Mouse (Mus musculus): ENCODE data around the gene Fam178b. TPM values are rescaled to one million over a fixed set of nuclear protein-coding genes. Genes with fewer than 3 reads are reported as not detected.

Fam178b gene
- 0.74 and 1.1 TPM in 2 replicates for polyA plus RNA-seq (2014; fragmentation: Nextera tagmentation; extraction: Ambion mirVana)

GRCm38 (mm10) chr1:36682620-36683355 lies at the start of gene Fam178b:
Gene Fam178b (minus strand): TSS chr1:36683183.
- ATAC-seq (ENCODE audit: insufficient number of reproducible peaks, insufficient read depth, low FRiP score, low read depth), result no peak
- no peaks in the 10 kb centered on the region for H3K27me3 ChIP-seq (ENCODE audit: control insufficient read depth, insufficient read depth, low read length)
- H3K9ac ChIP-seq (replicated peaks; ENCODE audit: low read depth, low read length), result no peak within 1 kb of the TSS
- 92% methylated on average over 39 of the region's 39 CpGs for WGBS
- no peak within 1 kb of the TSS for H3K4me3 ChIP-seq (ENCODE audit: low read depth, low read length)
- no peaks in the 10 kb centered on the region for H3K36me3 ChIP-seq (ENCODE audit: control insufficient read depth, insufficient read depth, low read length)
- H3K4me1 ChIP-seq (ENCODE audit: control insufficient read depth, insufficient read depth, low read length), result peaks cover 2% of the 10 kb centered on the region; the same call in 1 of the 2 replicates
- H3K27ac ChIP-seq (ENCODE audit: low read length), result no peak within 1 kb of the TSS
- H3K9me3 ChIP-seq (ENCODE audit: control insufficient read depth, low read depth, low read length), result no peaks in the 10 kb centered on the region
- no peak within 1 kb of the TSS for H3K4me2 ChIP-seq (replicated peaks; ENCODE audit: low read depth, low read length)

- 69% methylated on average over 4 of the region's 4 CpGs for WGBS
- Histone ChIP-seq H3K27ac (ENCODE audit: low read length) (no peak overlapping the region), H3K9me3 (ENCODE audit: control insufficient read depth, low read depth, low read length) (no peaks in the 10 kb centered on the region), H3K27me3 (ENCODE audit: control insufficient read depth, insufficient read depth, low read length) (no peaks in the 10 kb centered on the region), H3K36me3 (ENCODE audit: control insufficient read depth, insufficient read depth, low read length) (no peaks in the 10 kb centered on the region), H3K4me3 (ENCODE audit: low read depth, low read length) (no peak overlapping the region), H3K4me2 (replicated peaks; ENCODE audit: low read depth, low read length) (no peak overlapping the region), H3K9ac (replicated peaks; ENCODE audit: low read depth, low read length) (no peak overlapping the region), H3K4me1 (ENCODE audit: control insufficient read depth, insufficient read depth, low read length) (0 out of 2 replicates have a peak, but pooled peaks cover 5% of the 10 kb centered on the region)
- ATAC-seq (ENCODE audit: insufficient number of reproducible peaks, insufficient read depth, low FRiP score, low read depth), result no peak
Measured at GRCm38 (mm10) chr1:36724057-36724431, 41.1 kb upstream of the Fam178b start.

GRCm38 (mm10) chr1:36723146-36724056 lies 40.4 kb upstream of the Fam178b start:
- Histone ChIP-seq H3K4me2 (replicated peaks; ENCODE audit: low read depth, low read length) (no peak overlapping the region), H3K9ac (replicated peaks; ENCODE audit: low read depth, low read length) (no peak overlapping the region), H3K9me3 (ENCODE audit: control insufficient read depth, low read depth, low read length) (no peaks in the 10 kb centered on the region), H3K27me3 (ENCODE audit: control insufficient read depth, insufficient read depth, low read length) (no peaks in the 10 kb centered on the region), H3K36me3 (ENCODE audit: control insufficient read depth, insufficient read depth, low read length) (no peaks in the 10 kb centered on the region), H3K4me1 (ENCODE audit: control insufficient read depth, insufficient read depth, low read length) (0 out of 2 replicates have a peak, but pooled peaks cover 5% of the 10 kb centered on the region), H3K27ac (ENCODE audit: low read length) (no peak overlapping the region), H3K4me3 (ENCODE audit: low read depth, low read length) (no peak overlapping the region)
- ATAC-seq (ENCODE audit: insufficient number of reproducible peaks, insufficient read depth, low FRiP score, low read depth), result no peak
- WGBS, result 60% methylated on average over 16 of the region's 16 CpGs

DNA sequence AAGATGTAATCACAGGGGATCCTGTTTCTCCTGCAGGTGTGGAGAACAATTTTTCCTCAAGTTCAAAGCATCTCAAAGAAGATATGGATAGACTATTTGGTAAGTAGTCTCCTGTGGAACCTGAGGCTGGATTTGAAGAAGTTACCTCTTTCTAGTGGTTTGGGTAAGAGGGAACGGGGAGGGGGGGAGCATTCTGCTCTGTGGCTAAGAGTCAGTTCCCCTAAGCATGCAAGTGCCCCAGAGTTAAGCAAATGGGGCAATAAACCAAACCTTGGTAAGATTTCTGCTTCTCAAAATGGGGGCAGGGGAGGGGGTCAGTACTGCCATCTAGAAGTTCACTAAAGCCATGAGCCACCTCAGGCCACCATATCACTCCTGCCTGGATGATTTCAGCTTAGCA lies 35.8 kb upstream of the Fam178b start:
- no peak overlapping the region for H3K4me2 ChIP-seq (replicated peaks; ENCODE audit: low read depth, low read length)
- no peaks in the 10 kb centered on the region for H3K27me3 ChIP-seq (ENCODE audit: control insufficient read depth, insufficient read depth, low read length)
- 0 out of 2 replicates have a peak, but pooled peaks cover 3% of the 10 kb centered on the region for H3K4me1 ChIP-seq (ENCODE audit: control insufficient read depth, insufficient read depth, low read length)
- H3K9me3 ChIP-seq (ENCODE audit: control insufficient read depth, low read depth, low read length), result no peaks in the 10 kb centered on the region
- H3K27ac ChIP-seq (ENCODE audit: low read length), result no peak overlapping the region
- ATAC-seq (ENCODE audit: insufficient number of reproducible peaks, insufficient read depth, low FRiP score, low read depth), result no peak
- 79% methylated on average over 1 of the region's 1 CpGs for WGBS
- no peaks in the 10 kb centered on the region for H3K36me3 ChIP-seq (ENCODE audit: control insufficient read depth, insufficient read depth, low read length)
- no peak overlapping the region for H3K4me3 ChIP-seq (ENCODE audit: low read depth, low read length)
- H3K9ac ChIP-seq (replicated peaks; ENCODE audit: low read depth, low read length), result no peak overlapping the region

DNA sequence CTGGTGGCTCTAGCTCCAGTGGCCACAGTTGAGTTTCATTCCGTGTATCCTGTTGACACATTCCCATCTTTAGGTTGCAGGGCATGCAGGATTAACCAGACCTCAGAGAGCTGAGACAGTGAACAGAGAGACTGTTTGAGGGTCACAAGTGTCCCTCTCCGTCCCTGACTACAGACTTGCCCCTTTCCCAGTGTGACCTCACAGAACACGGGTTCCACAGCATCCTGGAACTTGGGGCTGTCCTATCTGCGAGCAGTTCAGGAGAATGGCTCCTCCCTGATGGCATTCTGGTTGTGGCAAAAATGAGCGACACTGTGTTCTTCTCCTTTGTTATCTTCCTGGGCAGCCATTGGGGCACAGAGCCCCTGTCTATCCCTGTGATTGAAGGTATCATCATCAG lies 31.3 kb upstream of the Fam178b start, which contains the start of gene Actr1b:
Actr1b (minus strand) TSS at position 112 of the 400 bp plus-strand sequence.
- Histone ChIP-seq H3K27ac (ENCODE audit: low read length) (no peak within 1 kb of the TSS), H3K9me3 (ENCODE audit: control insufficient read depth, low read depth, low read length) (no peaks in the 10 kb centered on the region), H3K36me3 (ENCODE audit: control insufficient read depth, insufficient read depth, low read length) (no peaks in the 10 kb centered on the region), H3K4me2 (replicated peaks; ENCODE audit: low read depth, low read length) (no peak within 1 kb of the TSS), H3K27me3 (ENCODE audit: control insufficient read depth, insufficient read depth, low read length) (no peaks in the 10 kb centered on the region), H3K4me3 (ENCODE audit: low read depth, low read length) (no peak within 1 kb of the TSS), H3K9ac (replicated peaks; ENCODE audit: low read depth, low read length) (no peak within 1 kb of the TSS), H3K4me1 (ENCODE audit: control insufficient read depth, insufficient read depth, low read length) (no peaks in the 10 kb centered on the region)
- no peak for ATAC-seq (ENCODE audit: insufficient number of reproducible peaks, insufficient read depth, low FRiP score, low read depth)
- 76% methylated on average over 5 of the region's 5 CpGs for WGBS

DNA sequence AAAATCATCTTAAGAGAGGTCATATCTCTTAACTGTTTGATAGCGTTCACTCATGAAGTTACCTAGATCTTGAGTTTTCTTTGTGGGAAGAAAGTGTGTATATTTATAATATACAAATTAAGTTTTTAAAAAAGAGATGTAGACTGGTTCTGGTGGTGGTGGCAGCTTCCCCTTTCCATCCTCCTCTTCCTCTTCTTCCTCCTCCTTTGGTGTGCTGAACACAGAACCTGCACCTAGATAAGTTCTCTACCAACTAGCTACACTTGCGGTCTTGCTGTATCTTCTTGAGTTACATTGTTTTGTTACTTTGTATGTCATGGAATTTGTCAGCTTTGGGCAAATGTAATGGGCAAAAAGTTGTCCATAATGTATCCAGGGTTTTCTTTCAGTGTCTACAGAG lies 28.1 kb upstream of the Fam178b start:
- Histone ChIP-seq H3K27ac (ENCODE audit: low read length) (no peak overlapping the region), H3K4me1 (ENCODE audit: control insufficient read depth, insufficient read depth, low read length) (peaks cover 11% of the 10 kb centered on the region), H3K4me3 (ENCODE audit: low read depth, low read length) (no peak overlapping the region), H3K9me3 (ENCODE audit: control insufficient read depth, low read depth, low read length) (no peaks in the 10 kb centered on the region), H3K9ac (replicated peaks; ENCODE audit: low read depth, low read length) (no peak overlapping the region), H3K4me2 (replicated peaks; ENCODE audit: low read depth, low read length) (no peak overlapping the region), H3K27me3 (ENCODE audit: control insufficient read depth, insufficient read depth, low read length) (no peaks in the 10 kb centered on the region), H3K36me3 (ENCODE audit: control insufficient read depth, insufficient read depth, low read length) (peaks cover 7% of the 10 kb centered on the region; the same call in 1 of the 2 replicates)
- no peak for ATAC-seq (ENCODE audit: insufficient number of reproducible peaks, insufficient read depth, low FRiP score, low read depth)
- 96% methylated on average over 2 of the region's 2 CpGs for WGBS

- H3K27me3 ChIP-seq (ENCODE audit: control insufficient read depth, insufficient read depth, low read length), result no peaks in the 10 kb centered on the region
- peak within 1 kb of the TSS; percentile 72 for H3K4me2 ChIP-seq (replicated peaks; ENCODE audit: low read depth, low read length)
- H3K4me1 ChIP-seq (ENCODE audit: control insufficient read depth, insufficient read depth, low read length), result peaks cover 11% of the 10 kb centered on the region
- peak within 1 kb of the TSS; percentile 95 for H3K4me3 ChIP-seq (ENCODE audit: low read depth, low read length)
- H3K27ac ChIP-seq (ENCODE audit: low read length), result peak within 1 kb of the TSS; percentile 80
- H3K9me3 ChIP-seq (ENCODE audit: control insufficient read depth, low read depth, low read length), result no peaks in the 10 kb centered on the region
- WGBS, result under 1% methylated on average over 29 of the region's 29 CpGs
- peak within 1 kb of the TSS; percentile 97 for H3K9ac ChIP-seq (replicated peaks; ENCODE audit: low read depth, low read length)
- peaks cover 16% of the 10 kb centered on the region; the same call in 1 of the 2 replicates for H3K36me3 ChIP-seq (ENCODE audit: control insufficient read depth, insufficient read depth, low read length)
- ATAC-seq (ENCODE audit: insufficient number of reproducible peaks, insufficient read depth, low FRiP score, low read depth), result peak; percentile 97
Measured at GRCm38 (mm10) chr1:36709854-36710280, 26.9 kb upstream of the Fam178b start, which contains the start of gene 4933424G06Rik. Gene 4933424G06Rik (plus strand): TSS chr1:36710149.
